Mouse (Mus musculus): ENCODE results near the gene Usp39.

The Usp39 gene

DNA sequence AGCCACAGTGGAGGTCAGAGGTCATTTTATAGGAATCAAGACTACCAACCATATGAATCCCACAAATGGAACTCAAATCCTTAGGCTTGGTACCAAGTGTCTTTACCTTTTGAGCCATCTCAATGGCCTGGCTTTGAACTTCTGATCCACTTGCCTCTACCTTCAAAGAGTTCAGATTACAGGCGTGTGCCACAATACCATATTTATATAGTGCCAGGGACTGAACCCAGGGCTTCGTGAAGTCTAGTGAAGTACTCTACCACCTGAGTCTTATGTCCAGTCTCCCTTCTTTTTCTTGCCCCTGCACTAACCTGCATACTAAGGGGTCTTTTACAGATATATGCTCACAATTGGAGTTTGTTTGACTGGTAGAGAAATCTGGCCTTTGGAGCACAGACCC is 41.6 kb upstream of the Usp39 start:
- peaks cover 40% of the 10 kb centered on the region for H3K27me3 ChIP-seq (ENCODE audit: insufficient read depth, low read length)
- no peak for TF ChIP-seq NANOG (IDR thresholded peaks at IDR 0.05; ENCODE audit: borderline replicate concordance, low read length)
- no peak for TF ChIP-seq POU5F1 (IDR thresholded peaks at IDR 0.05; ENCODE audit: borderline replicate concordance, low read length)
- no peak for TF ChIP-seq CTCF (conservative IDR thresholded peaks at IDR 0.05; ENCODE audit: low read length)
- H3K4me1 ChIP-seq (replicated peaks; ENCODE audit: low read depth, low read length): peaks cover 24% of the 10 kb centered on the region
- H3K4me3 ChIP-seq (replicated peaks; ENCODE audit: low read length): no peak overlapping the region
- no peaks in the 10 kb centered on the region for H3K36me3 ChIP-seq (ENCODE audit: insufficient read depth, low read length)
- H3K9me3 ChIP-seq (ENCODE audit: low read length): no peaks in the 10 kb centered on the region

DNA sequence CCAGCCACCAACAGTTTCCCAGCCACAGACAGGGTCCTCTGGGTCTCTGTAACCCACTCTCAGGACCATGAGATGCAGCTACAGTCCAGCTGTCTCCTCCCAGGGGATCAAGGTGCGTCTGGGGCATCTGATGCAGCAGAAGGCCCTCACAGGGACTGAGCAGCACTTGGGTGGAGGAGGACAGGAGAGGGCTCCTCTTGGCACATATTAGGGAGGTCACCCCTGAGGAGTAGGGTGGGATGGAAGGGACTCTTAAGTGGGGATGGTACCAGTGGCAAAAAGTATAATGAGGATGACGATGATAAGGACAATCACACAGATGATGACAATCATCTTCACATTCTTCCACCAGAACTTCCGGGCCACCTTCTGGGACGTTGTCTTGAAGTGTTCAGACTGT is 40.3 kb upstream of the Usp39 start:
- Histone ChIP-seq H3K4me3 (replicated peaks; ENCODE audit: low read length) (no peak overlapping the region), H3K9me3 (ENCODE audit: low read length) (no peaks in the 10 kb centered on the region), H3K4me1 (replicated peaks; ENCODE audit: low read depth, low read length) (peaks cover 13% of the 10 kb centered on the region), H3K27me3 (ENCODE audit: insufficient read depth, low read length) (peaks cover 52% of the 10 kb centered on the region), H3K36me3 (ENCODE audit: insufficient read depth, low read length) (no peaks in the 10 kb centered on the region)
- no peak for TF ChIP-seq POU5F1 (IDR thresholded peaks at IDR 0.05; ENCODE audit: borderline replicate concordance, low read length)

DNA sequence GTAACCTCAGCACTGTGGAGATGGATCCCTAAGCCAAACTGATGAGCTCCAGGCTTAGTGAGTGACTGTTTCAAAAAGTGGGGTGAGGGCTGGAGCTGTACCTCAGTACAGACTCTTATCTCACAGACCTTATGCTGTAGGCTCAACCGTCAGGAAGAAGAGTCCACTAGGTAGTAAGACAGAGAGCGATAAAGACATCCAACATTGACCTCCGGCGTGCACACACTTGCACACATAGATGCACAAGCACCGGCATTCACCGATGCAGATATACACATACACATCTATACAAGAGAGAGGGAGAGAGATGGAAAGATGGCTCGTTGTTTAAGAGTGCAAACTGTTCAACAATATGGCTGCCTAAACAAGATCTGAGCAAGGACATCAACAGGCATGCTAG is 39.0 kb upstream of the Usp39 start:
- TF ChIP-seq POU5F1 (IDR thresholded peaks at IDR 0.05; ENCODE audit: borderline replicate concordance, low read length) (no peak), NANOG (IDR thresholded peaks at IDR 0.05; ENCODE audit: borderline replicate concordance, low read length) (no peak), CTCF (conservative IDR thresholded peaks at IDR 0.05; ENCODE audit: low read length) (no peak)
- peaks cover 9% of the 10 kb centered on the region; the same call in 1 of the 2 replicates for H3K4me1 ChIP-seq (replicated peaks; ENCODE audit: low read depth, low read length)
- H3K36me3 ChIP-seq (ENCODE audit: insufficient read depth, low read length): no peaks in the 10 kb centered on the region
- H3K9me3 ChIP-seq (ENCODE audit: low read length): no peaks in the 10 kb centered on the region
- H3K27me3 ChIP-seq (ENCODE audit: insufficient read depth, low read length): peaks cover 58% of the 10 kb centered on the region
- no peak overlapping the region for H3K4me3 ChIP-seq (replicated peaks; ENCODE audit: low read length)

DNA sequence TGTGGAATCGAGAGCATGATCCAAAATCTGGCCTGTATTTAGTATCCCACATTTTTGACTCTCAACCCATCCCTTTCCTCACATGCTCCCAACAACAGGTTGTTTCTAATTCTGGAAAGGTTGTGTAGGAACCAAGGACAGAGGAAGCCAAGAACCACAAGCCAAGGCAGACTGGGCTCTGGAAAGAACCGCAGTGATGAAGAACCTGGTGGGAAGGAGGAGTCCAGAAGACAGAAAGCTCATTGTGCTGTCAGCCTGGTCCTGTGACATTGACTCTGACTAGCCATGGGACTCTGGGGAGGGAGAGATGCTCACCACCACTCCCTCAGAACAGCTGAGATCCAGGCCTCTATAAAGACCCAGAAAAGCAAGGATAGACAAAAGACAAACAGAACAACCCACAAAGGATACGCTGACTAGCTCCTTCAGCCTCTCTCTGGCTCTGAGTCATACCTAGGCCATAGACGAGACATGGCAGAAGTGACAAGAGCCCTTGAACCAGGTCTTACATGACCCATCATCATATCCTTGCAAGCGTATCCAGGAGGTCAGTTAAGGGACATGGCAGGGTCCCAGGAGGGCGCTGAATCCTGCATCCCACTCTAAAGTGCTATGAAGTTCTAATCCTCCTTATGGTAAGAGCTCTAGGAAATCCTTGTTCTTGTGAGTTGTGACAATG is 38.3 kb upstream of the Usp39 start:
- H3K4me3 ChIP-seq (replicated peaks; ENCODE audit: low read length): no peak overlapping the region
- peaks cover 9% of the 10 kb centered on the region; the same call in 1 of the 2 replicates for H3K4me1 ChIP-seq (replicated peaks; ENCODE audit: low read depth, low read length)
- no peaks in the 10 kb centered on the region for H3K36me3 ChIP-seq (ENCODE audit: insufficient read depth, low read length)
- H3K9me3 ChIP-seq (ENCODE audit: low read length): no peaks in the 10 kb centered on the region
- peaks cover 58% of the 10 kb centered on the region for H3K27me3 ChIP-seq (ENCODE audit: insufficient read depth, low read length)
- TF ChIP-seq NANOG (IDR thresholded peaks at IDR 0.05; ENCODE audit: borderline replicate concordance, low read length): no peak
- TF ChIP-seq POU5F1 (IDR thresholded peaks at IDR 0.05; ENCODE audit: borderline replicate concordance, low read length): no peak
- no peak for TF ChIP-seq CTCF (conservative IDR thresholded peaks at IDR 0.05; ENCODE audit: low read length)

DNA sequence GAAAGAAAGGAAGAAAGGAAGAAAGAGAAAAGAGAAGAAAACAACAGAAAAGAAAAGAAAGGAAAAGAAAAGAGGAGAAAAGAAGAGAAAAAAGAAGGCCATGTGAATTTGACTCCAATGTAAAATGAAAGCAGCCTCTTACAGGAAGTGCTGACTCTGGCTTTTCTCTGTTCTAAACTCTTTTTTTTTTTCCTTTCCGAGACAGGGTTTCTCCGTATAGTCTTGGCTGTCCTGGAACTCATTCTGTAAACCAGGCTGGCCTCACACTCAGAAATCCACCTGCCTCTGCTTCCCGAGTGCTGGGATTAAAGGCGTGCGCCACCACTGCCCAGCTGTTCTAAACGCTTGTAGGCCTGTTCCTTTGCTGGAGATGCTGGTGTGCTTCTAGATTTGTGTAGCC is 37.5 kb upstream of the Usp39 start:
- no peak overlapping the region for H3K4me3 ChIP-seq (replicated peaks; ENCODE audit: low read length)
- no peaks in the 10 kb centered on the region for H3K36me3 ChIP-seq (ENCODE audit: insufficient read depth, low read length)
- peaks cover 56% of the 10 kb centered on the region for H3K27me3 ChIP-seq (ENCODE audit: insufficient read depth, low read length)
- H3K4me1 ChIP-seq (replicated peaks; ENCODE audit: low read depth, low read length): peaks cover 9% of the 10 kb centered on the region; the same call in 1 of the 2 replicates
- no peaks in the 10 kb centered on the region for H3K9me3 ChIP-seq (ENCODE audit: low read length)
- TF ChIP-seq CTCF (conservative IDR thresholded peaks at IDR 0.05; ENCODE audit: low read length) (no peak), NANOG (IDR thresholded peaks at IDR 0.05; ENCODE audit: borderline replicate concordance, low read length) (no peak), POU5F1 (IDR thresholded peaks at IDR 0.05; ENCODE audit: borderline replicate concordance, low read length) (no peak)

DNA sequence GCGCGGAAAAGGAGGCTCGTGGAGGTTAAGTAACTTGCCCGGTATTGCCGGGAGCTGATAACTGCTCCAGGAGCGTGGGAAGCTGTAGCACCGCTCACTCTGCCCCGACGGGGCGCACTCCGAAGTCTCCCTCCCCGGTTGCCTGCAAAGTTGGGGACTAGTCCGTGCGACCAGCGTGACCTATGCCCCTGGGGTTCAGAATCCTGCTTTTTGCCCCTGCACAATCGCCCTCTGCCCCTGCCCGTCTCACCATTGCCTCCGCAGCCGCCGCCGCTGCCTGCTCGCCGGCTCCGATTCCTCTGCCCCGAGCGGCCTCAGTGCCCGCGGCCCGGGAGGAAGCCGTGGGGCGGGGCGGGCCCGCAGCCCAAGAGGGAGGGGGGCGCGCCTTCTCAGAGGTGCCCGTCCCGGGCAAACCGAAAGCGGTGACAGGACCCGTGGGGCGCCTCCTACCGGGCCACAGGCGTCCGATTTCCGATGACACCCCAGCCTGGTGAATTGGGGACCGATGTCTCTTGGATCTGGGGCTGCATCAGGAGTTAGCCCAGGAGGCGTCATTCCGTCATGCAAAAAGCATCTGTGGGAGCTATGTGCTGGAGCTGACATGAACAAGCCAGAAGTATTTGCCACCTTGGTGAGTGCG is 35.3 kb upstream of the Usp39 start, which contains the start of gene Vamp5:
Gene Vamp5 (minus strand): TSS at position 338 of the 640 bp plus-strand sequence.
- no peak for TF ChIP-seq NANOG (IDR thresholded peaks at IDR 0.05; ENCODE audit: borderline replicate concordance, low read length)
- TF ChIP-seq CTCF (conservative IDR thresholded peaks at IDR 0.05; ENCODE audit: low read length): 0 out of 2 replicates have a peak, but pooled peaks have one; percentile 6
- Histone ChIP-seq H3K4me1 (replicated peaks; ENCODE audit: low read depth, low read length) (peaks cover 9% of the 10 kb centered on the region; the same call in 1 of the 2 replicates), H3K36me3 (ENCODE audit: insufficient read depth, low read length) (no peaks in the 10 kb centered on the region), H3K27me3 (ENCODE audit: insufficient read depth, low read length) (peaks cover 60% of the 10 kb centered on the region), H3K4me3 (replicated peaks; ENCODE audit: low read length) (peak within 1 kb of the TSS; percentile 82), H3K9me3 (ENCODE audit: low read length) (no peaks in the 10 kb centered on the region)

DNA sequence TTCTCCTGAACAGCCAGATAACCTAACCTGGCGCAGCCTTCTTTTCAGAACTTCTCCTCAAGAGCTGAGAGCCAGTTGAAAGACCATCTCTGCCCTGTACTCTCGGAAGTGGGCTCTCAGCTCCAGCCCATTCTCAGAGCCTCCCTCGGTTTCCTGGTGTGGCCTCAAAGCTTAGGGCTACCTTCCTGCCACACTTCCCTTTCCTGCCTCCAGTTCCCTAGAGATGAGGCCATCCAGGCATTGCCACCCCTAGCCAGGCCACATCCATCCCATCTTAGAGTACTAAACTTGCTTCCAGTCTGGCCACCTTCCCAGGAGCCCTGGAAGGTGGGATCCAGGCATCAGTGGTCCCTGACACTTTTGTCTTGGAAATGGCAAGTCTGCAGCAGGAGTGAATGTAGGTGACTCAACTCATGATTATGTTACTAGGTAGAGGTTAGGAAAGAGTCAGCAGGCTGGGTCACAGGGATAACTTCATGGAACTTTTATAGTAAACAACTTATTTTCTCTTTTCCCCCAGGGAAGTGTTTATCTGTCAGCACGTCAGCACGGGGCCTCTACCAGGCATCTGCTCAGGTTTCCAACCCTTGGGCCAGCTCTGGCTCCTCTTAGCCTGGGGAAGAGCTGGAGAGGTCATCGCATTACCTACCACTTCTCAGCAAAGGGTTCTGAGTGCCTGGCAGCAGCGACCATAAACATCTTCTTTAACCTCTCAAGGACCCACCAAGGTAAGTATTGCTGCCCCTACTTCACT is 34.6 kb upstream of the Usp39 start:
- Histone ChIP-seq H3K9me3 (ENCODE audit: low read length) (no peaks in the 10 kb centered on the region), H3K4me1 (replicated peaks; ENCODE audit: low read depth, low read length) (peaks cover 9% of the 10 kb centered on the region; the same call in 1 of the 2 replicates), H3K36me3 (ENCODE audit: insufficient read depth, low read length) (no peaks in the 10 kb centered on the region), H3K27me3 (ENCODE audit: insufficient read depth, low read length) (peaks cover 57% of the 10 kb centered on the region), H3K4me3 (replicated peaks; ENCODE audit: low read length) (peak overlapping the region; percentile 82)
- TF ChIP-seq POU5F1 (IDR thresholded peaks at IDR 0.05; ENCODE audit: borderline replicate concordance, low read length): no peak
- TF ChIP-seq NANOG (IDR thresholded peaks at IDR 0.05; ENCODE audit: borderline replicate concordance, low read length): no peak
- no peak for TF ChIP-seq CTCF (conservative IDR thresholded peaks at IDR 0.05; ENCODE audit: low read length)

DNA sequence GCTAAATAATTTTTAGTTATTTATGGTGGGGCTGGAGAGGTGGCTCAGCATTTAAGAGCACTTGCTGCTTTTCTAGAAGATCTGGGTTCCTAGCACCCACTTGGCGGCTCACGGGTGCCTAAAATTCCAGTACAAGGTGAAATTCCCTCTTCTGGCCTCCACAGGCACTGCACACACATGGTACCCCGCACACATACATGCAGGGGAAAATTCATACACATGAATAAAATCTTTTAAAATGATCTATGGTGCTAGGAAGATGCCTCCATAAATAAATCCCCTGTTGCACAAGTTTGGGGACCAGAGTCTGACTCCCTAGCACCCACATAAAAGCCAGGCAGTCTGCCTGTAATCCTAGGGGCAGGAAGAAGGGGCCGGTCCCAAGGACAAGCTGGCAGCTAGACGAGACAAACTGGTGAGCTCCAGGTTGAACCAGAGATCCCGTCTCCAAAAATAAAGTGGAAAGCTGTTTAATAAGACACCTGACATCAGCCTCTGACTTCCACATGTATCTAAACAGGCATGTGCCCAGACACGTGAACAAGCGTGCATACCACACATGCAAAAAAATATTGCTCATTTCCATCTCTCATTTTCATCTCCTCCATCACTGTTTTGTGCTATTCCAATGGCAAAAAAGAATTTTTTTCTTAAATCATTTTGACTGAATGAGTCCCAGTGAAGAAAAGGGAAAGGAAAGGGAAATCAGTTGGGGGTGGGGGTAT is 33.7 kb upstream of the Usp39 start:
- H3K9me3 ChIP-seq (ENCODE audit: low read length): no peaks in the 10 kb centered on the region
- no peak overlapping the region for H3K4me3 ChIP-seq (replicated peaks; ENCODE audit: low read length)
- peaks cover 57% of the 10 kb centered on the region for H3K27me3 ChIP-seq (ENCODE audit: insufficient read depth, low read length)
- TF ChIP-seq POU5F1 (IDR thresholded peaks at IDR 0.05; ENCODE audit: borderline replicate concordance, low read length) (no peak), CTCF (conservative IDR thresholded peaks at IDR 0.05; ENCODE audit: low read length) (no peak; the same call in 1 of the 2 replicates), NANOG (IDR thresholded peaks at IDR 0.05; ENCODE audit: borderline replicate concordance, low read length) (no peak)
- H3K36me3 ChIP-seq (ENCODE audit: insufficient read depth, low read length): no peaks in the 10 kb centered on the region
- H3K4me1 ChIP-seq (replicated peaks; ENCODE audit: low read depth, low read length): peaks cover 9% of the 10 kb centered on the region; the same call in 1 of the 2 replicates

All from E14TG2a.4 (cell line).